Mouse (Mus musculus) C2C12 (cell line): ENCODE data around the gene H2afy.

Experiments used
- CEBPB ChIP-seq: IDR thresholded peaks from one replicate; pipeline ENCODE4 v1.6.1; 2011; ENCODE audit warnings: low read depth, mild to moderate bottlenecking, control low read depth, moderate library complexity
- CTCF ChIP-seq: IDR thresholded peaks from one replicate; pipeline ENCODE4 v1.5.1; 2011; ENCODE audit not compliant: control insufficient read depth, insufficient read depth, insufficient read length
- USF1 ChIP-seq: IDR thresholded peaks from one replicate; pipeline ENCODE4 v1.6.1; 2011; ENCODE audit warnings: low read depth, mild to moderate bottlenecking, control low read depth, moderate library complexity

- TF ChIP-seq CTCF (peak; percentile 4), CEBPB (no peak), USF1 (no peak)
Measured at GRCm38 (mm10) chr13:56167446-56168402, 31.6 kb upstream of the H2afy start.
